Mouse (Mus musculus) embryonic fibroblast, embryonic 13.5 days (primary cell): ENCODE measurements around the gene Syn2.

Experiments used
- CTCF ChIP-seq: IDR thresholded peaks from 2 replicates; pipeline ENCODE4 v1.5.1; 2011; ENCODE audit warnings: mild to moderate bottlenecking, control low read depth, low read length, moderate library complexity, borderline replicate concordance; ENCODE audit not compliant: insufficient read depth
- POLR2A ChIP-seq: IDR thresholded peaks from 2 replicates; pipeline ENCODE4 v1.6.1; 2011; ENCODE audit warnings: low read depth, mild to moderate bottlenecking, control low read depth, low read length, moderate library complexity

- TF ChIP-seq CTCF (no peak), POLR2A (no peak)
Measured at GRCm38 (mm10) chr6:115313235-115313738, 178.6 kb downstream of the Syn2 start.
